Mouse (Mus musculus): ENCODE results near the gene Zcchc4.

DNA sequence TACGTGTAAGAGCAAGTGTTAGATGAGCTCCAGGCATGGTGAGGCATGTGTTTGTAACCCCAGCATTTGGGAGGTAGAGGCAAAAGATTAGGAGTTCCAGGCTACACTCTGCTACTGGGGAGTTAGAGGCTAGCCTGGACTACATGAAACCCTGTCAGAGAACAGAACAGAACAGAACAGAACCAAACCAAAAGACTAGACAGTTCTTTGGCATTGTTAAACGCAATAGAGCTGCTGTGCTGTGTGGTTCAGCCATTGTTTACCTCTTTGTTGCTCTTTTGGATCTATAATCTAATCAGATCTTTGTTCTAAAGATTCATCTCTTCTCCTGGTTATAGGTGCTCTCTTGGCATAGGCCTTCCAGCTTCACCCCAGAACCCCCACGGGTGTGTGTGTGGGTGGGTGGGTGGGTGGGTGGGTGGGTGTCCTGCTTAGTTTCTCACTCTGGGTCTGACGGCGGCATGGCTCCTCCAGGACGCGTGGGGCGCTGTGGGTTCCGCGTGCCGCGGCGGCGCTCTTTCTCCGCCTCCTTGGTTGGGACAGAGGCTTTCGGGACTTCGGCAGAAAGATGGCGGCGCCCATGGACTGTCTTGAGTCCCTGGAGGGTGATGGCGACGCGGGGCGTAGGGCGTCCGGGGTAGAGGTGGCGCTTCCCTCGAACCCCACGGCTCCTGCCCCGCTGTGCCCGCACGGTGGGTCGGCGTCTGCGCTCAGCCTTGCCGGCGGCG is 7.5 kb downstream of the Zcchc4 start:
- TF ChIP-seq GATA1 (IDR thresholded peaks at IDR 0.05; ENCODE audit: low read length), result no peak
- TF ChIP-seq TAL1 (IDR thresholded peaks at IDR 0.05; ENCODE audit: low read length), result no peak

Measured in erythroblast, embryonic 14.5 days (primary cell).